Mouse (Mus musculus) hematopoietic multipotent progenitor cell, adult 10-12 weeks (in vitro differentiated cells): ENCODE data around the gene Actl9. TPM values are rescaled to one million over a fixed set of nuclear protein-coding genes. Genes with fewer than 3 reads are reported as not detected.

Experiments
- polyA plus RNA-seq: library from polyadenylated mRNA; stranded (reverse); fragments of >175 nt; gene quantifications from 2 replicates; pipeline ENCODE4 v1.2.3, GENCODE M21; 2012; ENCODE audit warnings: low replicate concordance

Gene Actl9
- polyA plus RNA-seq, result not detected in 2 replicates

GRCm38 (mm10) chr17:33432019-33432946, at the start of gene Actl9:
Gene Actl9, plus strand, starts transcription at chr17:33432896.

GRCm38 (mm10) chr17:33394182-33395034, 38.3 kb upstream of the Actl9 start, which contains the start of gene Zfp101:
Gene Zfp101, minus strand, starts transcription at chr17:33394641.

Other genes with a start within 250 kb of the Actl9 start
- gene Olfr239, start 241.6 kb upstream of the Actl9 start, polyA plus RNA-seq, result not detected in 2 replicates
- not detected in 2 replicates for gene Olfr1564, start 211.2 kb upstream of the Actl9 start, polyA plus RNA-seq
- 0.14 and 0.30 TPM in 2 replicates for gene Zfp955a, start 177.8 kb upstream of the Actl9 start, polyA plus RNA-seq
- not detected in 2 replicates for gene Olfr63, start 168.2 kb upstream of the Actl9 start, polyA plus RNA-seq
- gene Zfp955b, start 143.4 kb upstream of the Actl9 start, polyA plus RNA-seq, result 0.16 and 0.43 TPM in 2 replicates
- 0.14 and 0.68 TPM in 2 replicates for gene Zfp81, start 74.0 kb upstream of the Actl9 start, polyA plus RNA-seq
- 0.16 and 0.28 TPM in 2 replicates for gene Zfp101, start 38.3 kb upstream of the Actl9 start, polyA plus RNA-seq
- gene Adamts10, start 91.3 kb downstream of the Actl9 start, polyA plus RNA-seq, result 75.2 and 147 TPM in 2 replicates
- 33.7 and 64.1 TPM in 2 replicates for gene Myo1f, start 122.8 kb downstream of the Actl9 start, polyA plus RNA-seq
- gene Zfp414, start 196.2 kb downstream of the Actl9 start, polyA plus RNA-seq, result 93.4 and 109 TPM in 2 replicates
- gene Pram1, start 205.2 kb downstream of the Actl9 start, polyA plus RNA-seq, result 0.39 and 11.5 TPM in 2 replicates